Mouse (Mus musculus): ENCODE results near the gene Asf1b. TPM values are rescaled to one million over a fixed set of nuclear protein-coding genes. Genes with fewer than 3 reads are reported as not detected.
A peak's percentile ranks its signal among the peaks of the same experiment; 100 is the strongest.

Asf1b gene
- 24.1 TPM for polyA plus RNA-seq (2021)

DNA sequence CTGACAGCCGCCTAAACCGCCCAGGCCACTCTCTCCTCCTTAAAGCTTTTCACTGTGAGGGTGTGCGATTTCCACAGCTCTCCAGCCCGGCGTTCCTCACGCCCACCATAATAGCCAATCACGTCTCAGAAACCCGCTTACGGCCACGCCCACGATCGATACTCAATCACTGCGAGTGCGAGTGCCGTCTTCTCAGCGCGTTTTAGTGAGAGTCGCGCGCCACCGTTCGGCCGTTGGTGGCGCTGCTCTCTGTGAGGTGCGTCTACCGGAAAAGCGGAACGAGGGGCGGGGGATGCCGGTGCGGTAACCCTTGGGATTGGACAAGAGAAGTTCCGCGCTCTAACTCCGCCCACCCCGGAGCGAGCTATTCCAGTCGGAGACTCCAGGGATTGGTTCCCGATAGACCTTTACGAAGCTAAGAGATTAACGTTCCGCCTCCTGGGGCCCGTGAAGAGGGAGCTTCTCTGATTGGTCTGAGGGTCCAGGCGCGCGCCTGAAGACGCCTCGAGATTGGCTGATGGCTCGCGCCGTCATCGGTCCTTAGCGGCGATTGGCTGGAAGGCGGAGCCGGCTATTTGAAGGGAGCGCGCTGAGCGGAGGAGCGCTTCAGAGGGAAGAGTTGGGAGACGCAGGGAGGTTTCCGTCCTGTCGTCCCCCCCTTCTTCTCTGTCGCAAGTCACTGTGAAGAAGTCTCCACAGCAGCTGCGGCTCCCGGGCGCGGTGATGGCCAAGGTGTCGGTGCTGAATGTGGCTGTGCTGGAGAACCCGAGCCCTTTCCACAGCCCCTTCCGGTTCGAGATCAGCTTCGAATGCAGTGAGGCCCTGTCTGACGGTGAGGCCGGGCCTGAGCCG lies at the start of gene Asf1b, which contains the start of gene Gm10644:
Asf1b (plus strand) TSS at position 402 of the 852 bp plus-strand sequence.
Gm10644 (minus strand) TSS at position 100 of the 852 bp plus-strand sequence.
- peak; percentile 98 for ATAC-seq
- no peaks in the 10 kb centered on the region for H3K27me3 ChIP-seq
- TF ChIP-seq CTCF (IDR thresholded peaks at IDR 0.05), result peak; percentile 99
- peak; percentile 98 for DNase-seq (ENCODE audit: low read depth, low spot score)
- in situ Hi-C loops (cut with MboI; ENCODE audit: low pct_unique_long_range_greater_than_20kb), result loop anchor here (5.0 kb wide), 1 partner anchor 173 kb away; no protein-coding TSS in a partner anchor
- POLR2A ChIA-PET, result interaction anchor here (0.6 kb wide), 1 partner anchor 15 kb away, joined by 3 read pairs; no protein-coding TSS in a partner anchor
- CTCF ChIA-PET, result interaction anchor here (0.6 to 3.7 kb wide), 16 partner anchors 11 to 299 kb away, joined by 3 to 25 read pairs (median 4); no protein-coding TSS in a partner anchor

GRCm38 (mm10) chr8:83908583-83908982 lies 46.7 kb upstream of the Asf1b start:
- ChIA-PET CTCF (interaction anchor here (1.7 kb wide), 1 partner anchor 10 kb away, joined by 3 read pairs; no protein-coding TSS in a partner anchor), POLR2A (no interaction called here)
- no peak for TF ChIP-seq CTCF (IDR thresholded peaks at IDR 0.05)
- DNase-seq (ENCODE audit: low read depth, low spot score) (no peak), ATAC-seq (no peak)
- H3K27me3 ChIP-seq, result no peaks in the 10 kb centered on the region
- in situ Hi-C loops (cut with MboI; ENCODE audit: low pct_unique_long_range_greater_than_20kb), result no loop called here

DNA sequence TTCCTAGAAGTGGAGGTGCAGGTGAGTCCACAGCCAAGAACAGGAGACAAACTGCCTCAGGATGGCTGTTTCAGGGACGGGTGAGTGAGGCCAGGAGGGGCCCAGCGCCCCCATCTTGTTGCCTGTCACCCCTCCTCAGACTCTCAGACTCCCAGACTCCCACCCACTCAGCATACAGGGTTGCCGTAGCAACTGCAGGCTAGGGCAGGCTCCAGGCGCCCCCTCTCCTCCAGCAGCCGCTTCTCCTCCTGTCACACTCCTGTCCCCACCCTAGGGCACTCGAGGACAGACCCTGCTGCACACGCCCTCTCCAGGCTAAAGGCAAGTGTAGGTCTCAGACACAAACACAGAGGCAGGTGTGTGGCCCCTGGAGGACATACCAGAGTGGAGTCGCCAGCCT lies 46.0 kb upstream of the Asf1b start:
- in situ Hi-C loops (cut with MboI; ENCODE audit: low pct_unique_long_range_greater_than_20kb), result no loop called here
- DNase-seq (ENCODE audit: low read depth, low spot score) (no peak), ATAC-seq (no peak)
- no peak for TF ChIP-seq CTCF (IDR thresholded peaks at IDR 0.05)
- no peaks in the 10 kb centered on the region for H3K27me3 ChIP-seq
- ChIA-PET POLR2A (no interaction called here), CTCF (no interaction called here)

GRCm38 (mm10) chr8:83911809-83912731 lies 43.2 kb upstream of the Asf1b start:
- TF ChIP-seq CTCF (IDR thresholded peaks at IDR 0.05), result no peak
- in situ Hi-C loops (cut with MboI; ENCODE audit: low pct_unique_long_range_greater_than_20kb), result no loop called here
- ChIA-PET CTCF (no interaction called here), POLR2A (no interaction called here)
- no peaks in the 10 kb centered on the region for H3K27me3 ChIP-seq
- ATAC-seq, result no peak
- no peak for DNase-seq (ENCODE audit: low read depth, low spot score)

DNA sequence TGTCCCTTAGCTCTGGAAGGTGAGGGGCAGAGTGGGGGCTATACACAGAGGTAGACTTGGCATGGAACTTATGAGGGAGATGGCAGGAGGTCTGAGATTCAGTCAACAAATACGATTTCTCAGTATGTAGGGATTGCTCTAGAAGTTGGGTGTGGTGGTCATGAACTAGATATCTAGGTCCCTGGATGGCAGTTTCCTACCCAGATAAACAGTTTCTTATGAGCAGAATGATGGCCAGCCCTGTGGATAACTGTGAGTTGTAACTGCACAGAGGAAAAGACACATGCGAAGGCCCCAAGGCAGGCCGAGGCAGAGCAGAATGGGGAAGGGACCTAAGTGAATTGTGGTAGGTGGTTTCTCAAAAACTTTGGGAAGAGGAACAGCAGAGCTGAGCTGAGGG lies 41.1 kb upstream of the Asf1b start:
- no peak for TF ChIP-seq CTCF (IDR thresholded peaks at IDR 0.05)
- ChIA-PET POLR2A (no interaction called here), CTCF (interaction anchor here (1.0 kb wide), 1 partner anchor 16 kb away, joined by 4 read pairs; no protein-coding TSS in a partner anchor)
- DNase-seq (ENCODE audit: low read depth, low spot score) (no peak), ATAC-seq (no peak)
- H3K27me3 ChIP-seq, result no peaks in the 10 kb centered on the region
- in situ Hi-C loops (cut with MboI; ENCODE audit: low pct_unique_long_range_greater_than_20kb), result no loop called here

DNA sequence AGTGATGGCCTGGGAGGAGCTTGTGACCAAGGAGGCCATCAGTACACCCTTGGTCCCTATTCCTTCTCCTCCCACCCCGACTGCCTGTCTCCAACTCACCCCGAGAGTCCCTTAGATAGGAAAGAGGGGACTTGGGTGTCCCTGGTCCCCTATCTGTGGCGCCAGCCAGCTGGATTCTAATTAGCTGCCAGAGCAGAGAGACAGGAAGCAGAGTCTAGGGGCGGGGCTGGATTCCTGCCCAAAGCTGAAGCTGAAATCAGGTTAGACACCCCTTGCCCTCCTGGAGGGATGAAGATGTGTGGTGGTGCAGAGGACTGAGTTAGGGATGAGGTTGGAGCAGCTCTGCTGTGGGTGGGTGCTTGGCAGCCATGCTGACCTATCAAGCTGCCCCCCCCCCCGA lies 40.4 kb upstream of the Asf1b start:
- ChIA-PET POLR2A (no interaction called here), CTCF (no interaction called here)
- H3K27me3 ChIP-seq, result no peaks in the 10 kb centered on the region
- TF ChIP-seq CTCF (IDR thresholded peaks at IDR 0.05), result no peak
- ATAC-seq (no peak), DNase-seq (ENCODE audit: low read depth, low spot score) (no peak)
- in situ Hi-C loops (cut with MboI; ENCODE audit: low pct_unique_long_range_greater_than_20kb), result no loop called here

DNA sequence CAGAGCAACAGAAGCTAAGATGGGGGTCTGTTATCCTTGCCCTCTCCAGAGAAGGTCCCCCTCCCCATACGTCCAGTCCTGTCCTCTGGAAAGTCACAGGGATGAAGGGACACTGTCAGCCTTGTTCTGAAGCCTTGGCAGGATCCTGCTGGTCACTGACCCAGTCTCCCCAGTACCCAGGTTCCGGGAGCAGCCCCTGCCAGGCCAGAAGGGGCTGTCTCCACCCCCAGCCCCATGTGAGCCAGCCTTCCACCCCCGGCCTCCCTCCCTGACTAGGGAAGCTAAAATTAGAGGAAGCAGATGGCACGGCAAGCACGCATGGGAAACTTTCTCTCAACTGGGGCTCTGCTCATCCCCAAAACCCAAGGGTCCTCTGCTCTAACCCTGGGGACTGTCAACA lies 39.3 kb upstream of the Asf1b start:
- CTCF ChIA-PET, result no interaction called here
- no peak for ATAC-seq

DNA sequence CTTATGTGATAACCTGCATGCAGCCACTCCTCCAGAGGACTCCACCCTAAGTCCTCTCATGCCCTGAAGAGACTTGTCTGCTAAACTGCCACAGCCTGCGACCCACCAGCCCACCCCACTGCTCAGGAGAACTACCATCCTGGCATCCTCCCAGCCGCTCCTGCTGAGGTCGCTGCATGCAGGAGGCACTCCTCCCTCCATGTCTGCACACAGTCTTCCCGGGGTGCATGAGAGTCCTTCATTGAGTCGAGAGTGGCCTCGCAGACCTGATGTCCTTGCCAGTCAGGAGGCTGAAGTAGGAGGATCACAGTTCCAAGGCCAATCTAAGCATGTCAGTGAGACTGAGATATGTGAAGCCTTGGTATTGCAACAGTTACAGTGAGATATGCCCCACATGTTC lies 37.7 kb upstream of the Asf1b start:
- CTCF ChIA-PET, result no interaction called here
- ATAC-seq, result no peak
- in situ Hi-C loops (cut with MboI; ENCODE audit: low pct_unique_long_range_greater_than_20kb), result no loop called here
- DNase-seq (ENCODE audit: low read depth, low spot score), result no peak
- H3K27me3 ChIP-seq, result no peaks in the 10 kb centered on the region
- POLR2A ChIA-PET, result no interaction called here
- TF ChIP-seq CTCF (IDR thresholded peaks at IDR 0.05), result no peak

More for the DNA sequence above, 39.3 kb upstream of the Asf1b start:
- no peak for DNase-seq (ENCODE audit: low read depth, low spot score)
- POLR2A ChIA-PET, result interaction anchor here (0.6 to 1.0 kb wide), 2 partner anchors 10 to 242 kb away, joined by 3 read pairs; no protein-coding TSS in a partner anchor
- H3K27me3 ChIP-seq, result no peaks in the 10 kb centered on the region
- in situ Hi-C loops (cut with MboI; ENCODE audit: low pct_unique_long_range_greater_than_20kb), result no loop called here
- no peak for TF ChIP-seq CTCF (IDR thresholded peaks at IDR 0.05)

DNA sequence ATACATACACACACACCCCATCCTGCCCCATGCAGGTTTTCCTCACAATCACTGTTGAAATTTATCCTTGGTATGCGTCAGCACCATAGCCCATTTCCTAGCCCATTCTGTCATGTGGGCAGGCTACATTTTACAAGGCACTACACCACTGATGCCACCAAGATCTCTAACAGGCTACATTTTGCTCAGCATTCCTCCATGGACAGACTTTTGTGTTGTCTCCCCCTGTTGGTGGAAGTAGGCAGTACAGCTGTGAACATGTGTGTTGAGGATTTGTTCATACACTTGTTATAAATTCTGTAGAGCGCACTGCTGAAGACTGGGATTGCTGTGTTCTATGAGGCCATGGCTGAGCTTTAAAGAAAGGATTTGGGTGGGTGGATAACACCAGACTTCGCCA lies 33.7 kb upstream of the Asf1b start:
- H3K27me3 ChIP-seq, result no peaks in the 10 kb centered on the region
- TF ChIP-seq CTCF (IDR thresholded peaks at IDR 0.05), result no peak
- CTCF ChIA-PET, result interaction anchor here (0.7 to 2.4 kb wide), 9 partner anchors 9 to 139 kb away, joined by 3 to 7 read pairs (median 4); partner anchors contain the start of genes Asf1b and Gm10644
- ATAC-seq (peak; percentile 26), DNase-seq (ENCODE audit: low read depth, low spot score) (peak; percentile 12)
- POLR2A ChIA-PET, result no interaction called here
- in situ Hi-C loops (cut with MboI; ENCODE audit: low pct_unique_long_range_greater_than_20kb), result no loop called here

DNA sequence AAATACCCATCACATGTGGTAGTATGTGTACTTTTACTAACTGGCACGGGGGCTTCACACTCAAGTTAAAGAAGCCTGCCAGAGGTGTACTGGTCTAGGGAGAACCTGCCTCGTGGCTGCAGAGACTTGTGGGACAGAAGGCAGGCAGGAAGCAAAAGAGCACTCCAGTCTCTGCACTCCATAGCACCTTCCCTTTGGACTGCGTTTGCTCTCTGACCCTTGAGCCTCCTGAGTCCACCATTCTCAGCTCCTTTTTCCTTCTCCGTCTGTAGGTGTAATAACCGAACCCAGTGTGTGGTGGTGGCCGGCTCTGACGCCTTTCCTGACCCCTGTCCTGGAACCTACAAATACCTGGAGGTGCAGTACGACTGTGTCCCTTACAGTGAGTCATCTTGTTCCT lies 32.6 kb upstream of the Asf1b start:
- H3K27me3 ChIP-seq, result no peaks in the 10 kb centered on the region
- TF ChIP-seq CTCF (IDR thresholded peaks at IDR 0.05), result no peak
- DNase-seq (ENCODE audit: low read depth, low spot score), result no peak
- ATAC-seq, result no peak
- CTCF ChIA-PET, result interaction anchor here (2.4 kb wide), 1 partner anchor 8 kb away, joined by 6 read pairs; no protein-coding TSS in a partner anchor
- in situ Hi-C loops (cut with MboI; ENCODE audit: low pct_unique_long_range_greater_than_20kb), result no loop called here
- POLR2A ChIA-PET, result no interaction called here

Data from Patski (cell line).